Mouse (Mus musculus) midbrain, embryonic 14.5 days (tissue): Measurements from ENCODE around the gene Slain1. TPM values are rescaled to one million over a fixed set of nuclear protein-coding genes. Genes with fewer than 3 reads are reported as not detected.

Experiments used
- ATAC-seq: fragments of 200-750 bp; cut with Nextera tagmentation; 2 replicates; pipeline ENCODE4 v1.8.0; 2017; ENCODE audit warnings: moderate number of reproducible peaks, moderate library complexity; ENCODE audit not compliant: low FRiP score, low TSS enrichment
- DNase-seq: peaks from one replicate; pipeline ENCODE4 v3.0.0-alpha.2; 2015
- H3K27ac ChIP-seq: fragments of 300-500 bp; sonication (generic); replicated peaks from 2 replicates; pipeline ENCODE4 v1.5.1; 2014; ENCODE audit warnings: mild to moderate bottlenecking, low read depth, low read length, moderate library complexity
- H3K27me3 ChIP-seq: fragments of 300-500 bp; sonication (generic); 2 replicates; pipeline ENCODE4 v1.6.1; 2014; ENCODE audit warnings: low read length, control low read depth, mixed read lengths; ENCODE audit not compliant: control insufficient read depth, insufficient read depth
- H3K36me3 ChIP-seq: fragments of 300-500 bp; sonication (generic); 2 replicates; pipeline ENCODE4 v1.6.1; 2014; ENCODE audit warnings: low read length, control low read depth; ENCODE audit not compliant: control insufficient read depth, insufficient read depth
- H3K4me1 ChIP-seq: fragments of 300-500 bp; sonication (generic); 2 replicates; pipeline ENCODE4 v1.6.1; 2014; ENCODE audit warnings: mild to moderate bottlenecking, antibody characterized with exemption, low read length, control low read depth; ENCODE audit not compliant: control insufficient read depth, insufficient read depth
- H3K4me2 ChIP-seq: fragments of 300-500 bp; sonication (generic); 2 replicates; pipeline ENCODE4 v1.6.1; 2014; ENCODE audit warnings: mild to moderate bottlenecking, low read length, moderate library complexity
- H3K4me3 ChIP-seq: fragments of 300-500 bp; sonication (generic); replicated peaks from 2 replicates; pipeline ENCODE4 v1.5.1; 2014; ENCODE audit warnings: low read depth, low read length
- H3K9ac ChIP-seq: fragments of 300-500 bp; sonication (generic); replicated peaks from 2 replicates; pipeline ENCODE4 v1.6.1; 2014; ENCODE audit warnings: mild to moderate bottlenecking, low read length, moderate library complexity
- H3K9me3 ChIP-seq: fragments of 300-500 bp; sonication (generic); 2 replicates; pipeline ENCODE4 v1.6.1; 2016; ENCODE audit warnings: low read length, control low read depth, mixed read lengths; ENCODE audit not compliant: control insufficient read depth
- WGBS: fragments of 180-500 bp; shearing (Covaris S2); extraction: QIAGEN DNeasy Blood & Tissue Kit; methylation state at CpG from one replicate; pipeline ENCODE4 v1.1.7; 2014; 5-methylcytosine and 5-hydroxymethylcytosine counted together
- polyA plus RNA-seq: library from polyadenylated mRNA; unstranded; fragments of >200 nt; fragmentation: Nextera tagmentation; extraction: Ambion mirVana; gene quantifications from 2 replicates; pipeline ENCODE4 v1.2.1, GENCODE M21; 2014

The Slain1 gene
- polyA plus RNA-seq, 1 experiment from 2014 or later = 30.8 TPM

GRCm38 (mm10) chr14:103706347-103706746 lies 56.3 kb downstream of the Slain1 start:
- no peak overlapping the region for H3K4me2 ChIP-seq
- no peak for ATAC-seq
- no peak overlapping the region for H3K27ac ChIP-seq
- no peaks in the 10 kb centered on the region for H3K4me1 ChIP-seq
- H3K27me3 ChIP-seq = no peaks in the 10 kb centered on the region
- no peak overlapping the region for H3K4me3 ChIP-seq
- no peak for DNase-seq
- H3K9ac ChIP-seq = no peak overlapping the region
- WGBS = 93% methylated on average over 6 of the region's 6 CpGs
- H3K36me3 ChIP-seq = peaks cover 44% of the 10 kb centered on the region
- H3K9me3 ChIP-seq = no peaks in the 10 kb centered on the region

GRCm38 (mm10) chr14:103708601-103709000 lies 58.6 kb downstream of the Slain1 start:
- DNase-seq (no peak), ATAC-seq (no peak)
- no peaks in the 10 kb centered on the region for H3K9me3 ChIP-seq
- H3K9ac ChIP-seq = no peak overlapping the region
- WGBS = 84% methylated on average over 2 of the region's 2 CpGs
- no peaks in the 10 kb centered on the region for H3K27me3 ChIP-seq
- no peaks in the 10 kb centered on the region for H3K4me1 ChIP-seq
- H3K4me2 ChIP-seq = no peak overlapping the region
- no peak overlapping the region for H3K4me3 ChIP-seq
- H3K36me3 ChIP-seq = peaks cover 29% of the 10 kb centered on the region
- H3K27ac ChIP-seq = no peak overlapping the region

GRCm38 (mm10) chr14:103709261-103709660 lies 59.2 kb downstream of the Slain1 start:
- 91% methylated on average over 11 of the region's 11 CpGs for WGBS
- ATAC-seq = no peak
- Histone ChIP-seq H3K9me3 (no peaks in the 10 kb centered on the region), H3K9ac (no peak overlapping the region), H3K27me3 (no peaks in the 10 kb centered on the region), H3K4me2 (no peak overlapping the region), H3K4me1 (no peaks in the 10 kb centered on the region), H3K4me3 (no peak overlapping the region), H3K36me3 (peaks cover 25% of the 10 kb centered on the region), H3K27ac (no peak overlapping the region)
- DNase-seq = no peak

GRCm38 (mm10) chr14:103712986-103713385 lies 63.0 kb downstream of the Slain1 start:
- 91% methylated on average over 5 of the region's 5 CpGs for WGBS
- ATAC-seq (no peak), DNase-seq (no peak)

GRCm38 (mm10) chr14:103717516-103717915 lies 67.5 kb downstream of the Slain1 start:
- no peaks in the 10 kb centered on the region for H3K36me3 ChIP-seq
- no peak for ATAC-seq
- no peaks in the 10 kb centered on the region for H3K9me3 ChIP-seq
- 36% methylated on average over 5 of the region's 5 CpGs for WGBS
- H3K9ac ChIP-seq = no peak overlapping the region
- no peaks in the 10 kb centered on the region for H3K27me3 ChIP-seq
- no peak overlapping the region for H3K27ac ChIP-seq
- H3K4me3 ChIP-seq = no peak overlapping the region
- DNase-seq = peak; percentile 48
- H3K4me1 ChIP-seq = peaks cover 13% of the 10 kb centered on the region; the same call in 1 of the 2 replicates
- no peak overlapping the region for H3K4me2 ChIP-seq

More at GRCm38 (mm10) chr14:103712986-103713385, 63.0 kb downstream of the Slain1 start:
- H3K9ac ChIP-seq = no peak overlapping the region
- no peak overlapping the region for H3K4me3 ChIP-seq
- no peak overlapping the region for H3K27ac ChIP-seq
- no peaks in the 10 kb centered on the region for H3K4me1 ChIP-seq
- H3K36me3 ChIP-seq = 0 out of 2 replicates have a peak, but pooled peaks cover 4% of the 10 kb centered on the region
- H3K9me3 ChIP-seq = no peaks in the 10 kb centered on the region
- H3K4me2 ChIP-seq = no peak overlapping the region
- no peaks in the 10 kb centered on the region for H3K27me3 ChIP-seq

GRCm38 (mm10) chr14:103717979-103718378 lies 68.0 kb downstream of the Slain1 start:
- H3K4me1 ChIP-seq = peaks cover 13% of the 10 kb centered on the region; the same call in 1 of the 2 replicates
- H3K36me3 ChIP-seq = no peaks in the 10 kb centered on the region
- H3K27ac ChIP-seq = no peak overlapping the region
- H3K4me3 ChIP-seq = no peak overlapping the region
- H3K4me2 ChIP-seq = no peak overlapping the region
- 69% methylated on average over 5 of the region's 5 CpGs for WGBS
- ATAC-seq = no peak
- no peak overlapping the region for H3K9ac ChIP-seq
- H3K27me3 ChIP-seq = no peaks in the 10 kb centered on the region
- DNase-seq = no peak
- H3K9me3 ChIP-seq = no peaks in the 10 kb centered on the region

GRCm38 (mm10) chr14:103718393-103718792 lies 68.4 kb downstream of the Slain1 start:
- peaks cover 13% of the 10 kb centered on the region; the same call in 1 of the 2 replicates for H3K4me1 ChIP-seq
- ATAC-seq = no peak

GRCm38 (mm10) chr14:103718836-103719575 lies 69.0 kb downstream of the Slain1 start:
- H3K4me3 ChIP-seq = peak overlapping the region; percentile 20
- H3K9me3 ChIP-seq = no peaks in the 10 kb centered on the region
- peak overlapping the region; percentile 77 for H3K27ac ChIP-seq
- peak overlapping the region; percentile 45 for H3K4me2 ChIP-seq
- H3K4me1 ChIP-seq = peaks cover 13% of the 10 kb centered on the region; the same call in 1 of the 2 replicates
- DNase-seq (peak; percentile 98), ATAC-seq (peak; percentile 86)
- no peaks in the 10 kb centered on the region for H3K36me3 ChIP-seq
- WGBS = 6% methylated on average over 15 of the region's 15 CpGs
- no peaks in the 10 kb centered on the region for H3K27me3 ChIP-seq
- peak overlapping the region; percentile 42 for H3K9ac ChIP-seq

More at GRCm38 (mm10) chr14:103718393-103718792, 68.4 kb downstream of the Slain1 start:
- H3K9ac ChIP-seq = no peak overlapping the region
- H3K9me3 ChIP-seq = no peaks in the 10 kb centered on the region
- H3K36me3 ChIP-seq = no peaks in the 10 kb centered on the region
- H3K4me2 ChIP-seq = no peak overlapping the region
- DNase-seq = no peak
- 31% methylated on average over 5 of the region's 5 CpGs for WGBS
- H3K27me3 ChIP-seq = no peaks in the 10 kb centered on the region
- H3K27ac ChIP-seq = no peak overlapping the region
- no peak overlapping the region for H3K4me3 ChIP-seq

- no peaks in the 10 kb centered on the region for H3K27me3 ChIP-seq
- H3K4me3 ChIP-seq = no peak overlapping the region
- 34% methylated on average over 7 of the region's 7 CpGs for WGBS
- DNase-seq = peak; percentile 38
- no peak overlapping the region for H3K4me2 ChIP-seq
- H3K27ac ChIP-seq = peak overlapping the region; percentile 49; the same call in 1 of the 2 replicates
- no peaks in the 10 kb centered on the region for H3K9me3 ChIP-seq
- H3K4me1 ChIP-seq = peaks cover 13% of the 10 kb centered on the region; the same call in 1 of the 2 replicates
- no peaks in the 10 kb centered on the region for H3K36me3 ChIP-seq
- no peak overlapping the region for H3K9ac ChIP-seq
- ATAC-seq = peak; percentile 29
Observed at GRCm38 (mm10) chr14:103720163-103720562, 70.1 kb downstream of the Slain1 start.
